Mouse (Mus musculus) hindlimb bud, embryonic 11.5 days (tissue): ENCODE data around the gene Slc12a3.

ENCODE experiments used
- DNase-seq: peaks from one replicate; pipeline ENCODE4 v3.0.0-alpha.2; 2012; ENCODE audit warnings: low read depth, low spot score; ENCODE audit errors: extremely low spot score

The Slc12a3 gene

GRCm38 (mm10) chr8:94330733-94331132 is 1.7 kb downstream of the Slc12a3 start:
- peak; percentile 60 for DNase-seq

DNA sequence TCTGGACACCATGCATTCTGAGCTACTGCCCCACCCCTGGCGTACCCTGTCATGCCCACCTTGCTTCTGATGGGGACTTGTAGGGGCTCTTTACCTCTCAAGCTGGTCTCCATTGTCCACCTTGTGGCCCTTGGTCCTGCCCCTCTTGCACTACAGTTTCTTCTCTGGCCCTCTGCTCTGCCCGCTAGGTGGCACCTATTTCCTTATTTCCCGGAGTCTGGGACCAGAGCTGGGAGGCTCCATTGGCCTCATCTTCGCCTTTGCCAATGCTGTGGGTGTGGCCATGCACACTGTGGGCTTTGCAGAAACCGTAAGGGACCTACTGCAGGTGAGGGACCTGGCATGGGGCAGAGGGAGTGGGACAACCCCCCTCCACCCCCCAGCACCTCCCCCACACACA is 4.3 kb downstream of the Slc12a3 start:
- no peak for DNase-seq

DNA sequence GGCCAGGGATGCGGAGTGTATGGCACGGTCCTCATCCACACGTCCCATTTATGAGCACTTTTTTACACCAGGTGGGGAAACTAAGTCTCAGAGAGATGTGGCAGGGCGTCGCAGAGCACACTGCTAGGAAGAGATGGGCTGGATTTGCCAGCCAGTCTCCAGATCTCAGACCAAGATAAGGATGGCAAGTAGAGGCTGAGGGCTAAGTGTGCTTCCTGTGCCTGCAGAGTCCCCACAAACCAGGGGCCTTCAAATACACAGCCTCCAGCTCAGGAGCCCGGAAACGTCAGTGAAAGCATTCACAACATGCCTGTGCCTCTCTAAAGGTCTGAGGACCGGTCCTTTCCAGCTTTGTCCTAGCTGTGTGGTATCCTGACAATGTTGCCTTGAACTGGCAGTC is 8.6 kb downstream of the Slc12a3 start:
- DNase-seq = no peak

DNA sequence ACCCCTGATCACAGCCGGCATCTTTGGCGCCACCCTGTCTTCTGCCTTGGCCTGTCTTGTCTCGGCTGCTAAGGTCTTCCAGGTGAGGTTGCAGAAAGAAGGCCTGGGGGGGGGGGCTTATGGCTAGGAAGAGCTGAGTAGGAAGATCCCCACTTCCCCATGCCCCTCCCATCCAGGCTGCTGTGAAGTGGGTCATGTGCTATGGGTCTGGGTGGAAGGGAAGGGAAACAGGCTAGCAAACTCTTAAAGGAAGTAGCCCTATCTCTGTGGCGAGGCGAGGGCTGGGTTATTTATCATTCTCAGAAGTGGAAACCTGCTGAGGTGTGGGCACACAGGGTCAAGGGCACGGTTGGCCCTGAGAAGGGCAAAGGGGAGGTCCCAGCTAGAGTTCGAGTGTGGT is 11.8 kb downstream of the Slc12a3 start:
- no peak for DNase-seq

DNA sequence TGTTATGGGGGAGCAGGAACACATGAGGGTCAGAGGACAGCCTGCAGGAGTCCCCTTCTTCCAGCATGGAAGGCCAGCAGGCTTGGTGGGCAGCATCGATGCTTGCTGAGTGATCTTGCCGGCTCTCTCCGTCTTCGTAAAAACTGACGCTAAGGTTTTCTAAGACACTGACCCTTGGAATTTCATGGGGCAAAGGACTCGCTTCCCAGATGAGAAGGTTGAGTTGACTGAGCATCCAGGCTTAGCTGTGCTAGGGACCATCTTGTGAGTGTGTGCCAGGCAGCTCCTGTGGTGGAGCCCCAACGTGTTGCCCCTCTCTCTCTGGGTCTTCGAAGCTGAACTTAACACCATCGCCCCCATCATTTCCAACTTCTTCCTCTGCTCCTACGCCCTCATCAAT is 13.7 kb downstream of the Slc12a3 start:
- DNase-seq = no peak

GRCm38 (mm10) chr8:94343290-94343689 is 14.3 kb downstream of the Slc12a3 start:
- DNase-seq = peak; percentile 35

DNA sequence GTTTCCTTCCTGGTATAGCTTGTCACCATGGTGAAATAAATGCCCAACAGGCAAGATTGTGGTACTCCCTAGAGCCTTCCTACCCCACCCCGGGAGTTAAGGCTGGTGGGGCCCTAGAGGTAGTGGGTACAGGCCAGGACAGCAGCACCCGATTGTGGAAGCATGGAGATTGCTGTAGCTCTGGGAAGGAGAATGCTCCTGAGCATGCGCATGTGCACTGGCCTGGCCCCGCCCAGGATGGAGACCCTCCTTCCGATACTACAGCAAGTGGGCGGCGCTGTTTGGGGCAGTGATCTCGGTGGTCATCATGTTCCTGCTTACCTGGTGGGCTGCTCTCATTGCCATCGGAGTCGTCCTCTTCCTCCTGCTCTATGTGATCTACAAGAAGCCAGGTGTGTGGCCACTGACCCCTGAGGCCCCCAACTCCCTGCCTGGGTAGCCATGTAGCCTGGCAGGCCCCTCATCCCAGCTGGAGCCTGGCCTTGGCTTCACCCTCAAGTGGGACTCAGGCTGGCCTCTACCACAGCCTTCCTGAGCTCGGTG is 14.8 kb downstream of the Slc12a3 start:
- DNase-seq = no peak

DNA sequence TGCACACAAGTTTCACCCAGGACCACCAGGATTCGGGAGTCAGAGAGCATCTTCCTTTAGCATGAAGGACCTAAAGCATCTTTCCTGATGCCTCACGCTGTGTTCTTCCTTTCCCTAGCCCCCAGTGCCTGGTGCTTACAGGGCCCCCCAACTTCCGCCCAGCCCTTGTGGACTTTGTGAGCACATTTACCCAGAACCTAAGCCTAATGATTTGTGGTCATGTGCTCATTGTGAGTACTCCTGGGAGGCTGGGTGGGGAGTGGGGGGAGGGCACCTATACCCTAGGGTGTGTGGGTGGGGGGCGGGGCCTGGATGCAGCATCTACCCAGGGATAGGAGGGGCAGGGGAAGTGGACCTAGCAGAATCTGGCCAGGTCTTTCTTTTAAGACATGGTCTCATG is 16.7 kb downstream of the Slc12a3 start:
- no peak for DNase-seq

GRCm38 (mm10) chr8:94346264-94346663 is 17.3 kb downstream of the Slc12a3 start:
- no peak for DNase-seq

GRCm38 (mm10) chr8:94348425-94348824 is 19.4 kb downstream of the Slc12a3 start:
- DNase-seq = no peak

DNA sequence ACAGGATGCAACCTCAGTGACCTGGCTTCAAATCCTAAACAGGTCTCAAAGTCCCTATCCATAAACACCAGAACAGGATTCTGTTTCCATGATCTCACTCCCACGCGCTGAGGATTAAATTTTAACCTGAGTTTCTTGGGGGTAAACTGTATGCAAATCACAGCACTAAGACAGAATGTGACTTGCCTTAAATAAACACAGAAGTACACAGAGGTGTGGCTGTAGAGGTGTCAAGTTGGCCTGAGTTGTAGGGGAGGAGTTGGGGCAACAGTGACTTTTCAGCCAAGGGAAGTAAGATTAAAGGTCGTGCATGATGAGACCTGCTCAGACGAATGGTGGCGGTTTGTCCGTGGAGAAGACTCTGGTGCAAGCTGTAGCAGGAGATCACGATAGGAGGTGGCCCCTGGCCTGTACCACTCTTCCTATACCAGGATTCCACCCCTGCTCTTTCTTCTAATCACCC is 25.1 kb downstream of the Slc12a3 start:
- no peak for DNase-seq

DNA sequence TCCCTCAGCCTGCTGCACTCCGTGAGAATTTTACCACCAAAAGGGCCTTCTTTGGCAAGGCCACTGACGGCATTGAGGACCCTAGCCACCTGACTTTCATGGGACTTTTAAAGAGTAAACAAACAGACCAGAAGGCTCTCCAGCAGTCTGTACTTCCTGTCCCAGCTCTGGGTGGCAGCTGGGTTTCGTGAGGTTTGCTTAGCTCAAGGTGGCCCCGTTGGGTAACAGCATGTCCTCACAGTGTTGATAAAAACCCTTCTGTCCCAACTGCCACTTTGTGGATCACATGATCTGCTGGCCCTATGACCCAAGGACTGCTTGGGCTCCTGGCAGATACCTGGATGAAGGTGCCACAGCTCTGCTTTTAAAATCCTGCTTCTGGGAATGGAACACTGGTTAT is 25.6 kb downstream of the Slc12a3 start:
- DNase-seq = no peak

DNA sequence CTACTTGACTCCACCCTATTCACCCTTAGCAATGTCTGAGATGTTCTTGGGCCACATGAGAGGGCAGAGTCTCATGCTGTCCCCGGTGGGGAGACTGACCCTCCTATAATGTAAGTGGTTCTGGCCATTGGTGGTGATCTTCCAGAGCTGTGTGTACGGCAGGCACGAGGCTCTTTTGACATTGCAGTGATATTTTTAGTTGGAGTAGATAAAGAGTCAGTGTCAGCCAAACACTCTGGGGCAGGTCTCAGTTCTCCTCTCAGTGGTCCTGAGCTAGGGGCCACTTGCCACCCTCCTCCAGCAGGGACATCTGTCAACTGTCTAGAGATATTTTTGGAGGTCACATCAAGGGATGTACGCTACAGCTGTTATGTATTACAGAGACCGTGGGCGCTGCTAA is 28.2 kb downstream of the Slc12a3 start:
- no peak for DNase-seq

- no peak for DNase-seq
These were observed 29.5 kb downstream of the Slc12a3 start for GRCm38 (mm10) chr8:94358541-94358940.

GRCm38 (mm10) chr8:94361774-94362431 is 32.9 kb downstream of the Slc12a3 start:
- no peak for DNase-seq

DNA sequence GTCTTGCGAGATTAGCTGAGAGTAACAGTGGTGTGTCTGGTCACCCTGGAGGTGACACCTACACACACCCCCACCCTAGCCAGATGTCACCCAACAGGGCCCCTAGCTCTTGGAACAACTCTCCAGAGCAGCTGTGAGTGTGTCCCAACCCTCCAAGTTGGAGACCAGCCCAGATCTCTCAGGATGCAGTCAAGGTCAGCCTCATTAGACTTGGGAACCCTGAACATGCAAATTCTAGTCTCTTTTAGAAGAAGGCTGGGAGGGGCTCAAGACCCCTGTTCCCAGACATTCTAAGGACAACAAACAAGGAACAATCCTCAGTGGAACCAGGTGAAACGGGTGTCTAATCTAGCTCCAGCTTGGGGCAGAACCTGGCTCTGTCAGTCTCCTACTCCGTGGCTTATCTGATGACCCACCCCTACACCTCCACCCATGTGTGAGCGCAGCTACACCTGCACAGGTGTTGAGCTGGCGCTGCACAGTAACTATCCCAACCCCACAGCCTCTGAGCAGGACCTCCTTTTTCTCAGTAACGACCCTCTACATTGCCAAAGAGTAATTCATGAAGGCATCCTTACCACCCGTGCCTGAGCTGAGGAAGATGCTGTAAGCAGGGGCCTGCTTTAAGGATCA is 33.7 kb downstream of the Slc12a3 start:
- DNase-seq = no peak

- DNase-seq = no peak
These were observed 34.3 kb downstream of the Slc12a3 start for GRCm38 (mm10) chr8:94363288-94363688.

GRCm38 (mm10) chr8:94363906-94364305 is 34.9 kb downstream of the Slc12a3 start:
- no peak for DNase-seq

- DNase-seq = no peak
These were observed 35.8 kb downstream of the Slc12a3 start for GRCm38 (mm10) chr8:94364686-94365312.

DNA sequence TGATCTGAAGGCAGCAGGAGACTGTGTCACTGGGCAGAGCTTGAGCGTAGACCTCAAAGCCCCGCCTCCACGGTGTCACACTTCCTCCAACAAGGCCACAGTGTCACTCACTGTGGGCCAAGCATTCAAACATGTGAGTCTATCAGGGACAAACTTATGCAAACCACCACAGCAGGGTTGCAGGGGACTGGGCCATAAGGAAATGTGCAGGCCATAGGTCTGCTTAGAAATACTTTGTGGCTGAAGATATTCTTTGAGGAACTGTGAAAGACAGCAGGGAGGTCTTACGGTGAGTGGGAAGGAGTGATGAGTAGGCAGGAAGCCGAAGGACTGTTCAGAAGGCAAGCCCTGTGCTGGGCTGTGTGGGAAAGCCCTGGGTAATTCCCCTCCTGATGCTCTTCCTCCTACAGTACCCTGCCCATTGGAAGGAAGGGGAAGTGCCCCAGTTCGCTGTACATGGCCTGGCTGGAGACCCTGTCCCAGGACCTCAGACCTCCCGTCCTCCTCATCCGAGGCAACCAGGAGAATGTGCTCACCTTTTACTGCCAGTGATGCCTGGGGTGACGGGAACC is 36.5 kb downstream of the Slc12a3 start:
- no peak for DNase-seq

DNA sequence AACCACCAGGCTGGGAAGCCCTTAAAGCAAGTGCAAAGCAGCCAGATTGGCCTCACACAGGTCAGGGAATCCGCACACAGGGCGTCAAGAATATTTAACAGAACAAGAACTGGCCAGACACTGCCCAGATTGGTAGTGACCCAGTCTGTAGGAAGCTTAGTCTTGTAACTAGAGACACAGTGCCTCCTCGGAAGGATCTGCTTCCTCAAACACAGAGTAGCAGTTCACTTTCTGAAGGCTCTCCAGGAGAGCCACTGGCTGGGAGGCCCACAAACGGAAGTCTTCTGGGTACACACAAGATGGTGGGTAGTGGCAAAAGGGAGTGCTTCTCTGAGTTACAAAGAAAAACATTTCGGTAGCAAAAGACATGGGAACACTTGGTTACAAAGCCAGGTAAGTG is 41.8 kb downstream of the Slc12a3 start:
- DNase-seq = no peak
